Mouse (Mus musculus) limb, embryonic 11.5 days (tissue): ENCODE measurements around the gene Nkx2-3. TPM values are rescaled to one million over a fixed set of nuclear protein-coding genes. Genes with fewer than 3 reads are reported as not detected.

Experiments used
- ATAC-seq: fragments of 200-750 bp; cut with Nextera tagmentation; 2 replicates; pipeline ENCODE4 v1.8.0; 2017; ENCODE audit warnings: low read depth; ENCODE audit not compliant: insufficient number of reproducible peaks, low FRiP score, low TSS enrichment
- DNase-seq: peaks from one replicate; pipeline ENCODE4 v3.0.0-alpha.2; 2015; ENCODE audit warnings: low spot score
- H3K27ac ChIP-seq: fragments of 300-500 bp; sonication (generic); replicated peaks from 2 replicates; pipeline ENCODE4 v1.5.1; 2014; ENCODE audit warnings: low read depth, mild to moderate bottlenecking, low read length
- H3K27me3 ChIP-seq: fragments of 300-500 bp; sonication (generic); 2 replicates; pipeline ENCODE4 v1.6.1; 2014; ENCODE audit warnings: mild to moderate bottlenecking, low read length, mixed read lengths; ENCODE audit not compliant: control insufficient read depth, insufficient read depth
- H3K36me3 ChIP-seq: fragments of 300-500 bp; sonication (generic); 2 replicates; pipeline ENCODE4 v1.6.1; 2014; ENCODE audit warnings: mild to moderate bottlenecking, low read length, moderate library complexity, mixed read lengths; ENCODE audit not compliant: control insufficient read depth, insufficient read depth
- H3K4me1 ChIP-seq: fragments of 300-500 bp; sonication (generic); 2 replicates; pipeline ENCODE4 v1.6.1; 2014; ENCODE audit warnings: low read length, mixed read lengths; ENCODE audit not compliant: control insufficient read depth, insufficient read depth
- H3K4me2 ChIP-seq: fragments of 300-500 bp; sonication (generic); 2 replicates; pipeline ENCODE4 v1.6.1; 2014; ENCODE audit warnings: low read depth, mild to moderate bottlenecking, moderate library complexity; ENCODE audit not compliant: severe bottlenecking
- H3K4me3 ChIP-seq: fragments of 300-500 bp; sonication (generic); 2 replicates; pipeline ENCODE4 v1.5.1; 2014; ENCODE audit warnings: low read depth, low read length
- H3K9ac ChIP-seq: fragments of 300-500 bp; sonication (generic); 2 replicates; pipeline ENCODE4 v1.6.1; 2014; ENCODE audit warnings: mild to moderate bottlenecking, low read length
- H3K9me3 ChIP-seq: fragments of 300-500 bp; sonication (generic); 2 replicates; pipeline ENCODE4 v1.6.1; 2016; ENCODE audit warnings: low read length; ENCODE audit not compliant: control insufficient read depth
- WGBS: fragments of 180-500 bp; shearing (Covaris S2); extraction: QIAGEN DNeasy Blood & Tissue Kit; methylation state at CpG from one replicate; pipeline ENCODE4 v1.1.7; 2014; 5-methylcytosine and 5-hydroxymethylcytosine counted together
- polyA plus RNA-seq: library from polyadenylated mRNA; unstranded; fragments of >200 nt; fragmentation: Nextera tagmentation; extraction: Ambion mirVana; gene quantifications from 2 replicates; pipeline ENCODE4 v1.2.1, GENCODE M21; 2014

Gene Nkx2-3
- polyA plus RNA-seq, 1 experiment from 2014 or later: not detected

DNA sequence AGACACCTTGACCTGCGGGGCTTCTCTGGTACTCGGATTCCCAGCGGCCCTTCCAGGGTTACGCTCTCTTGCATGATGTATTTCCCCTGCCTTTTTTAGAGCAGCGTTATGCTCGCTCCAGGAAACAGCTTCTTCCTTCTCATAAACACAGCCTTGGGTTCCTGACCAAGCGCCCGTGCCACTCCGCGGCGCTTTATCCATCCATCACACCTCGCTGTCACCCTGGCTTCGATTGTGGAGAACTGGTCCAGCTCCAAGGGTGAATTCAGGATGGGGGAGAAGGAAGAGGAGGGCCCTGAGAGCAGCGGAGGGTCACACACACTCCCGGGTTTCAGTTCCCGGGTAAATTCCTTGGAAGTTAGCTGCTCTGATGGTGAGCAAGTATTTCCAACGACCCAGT, 28.5 kb upstream of the Nkx2-3 start:
- WGBS: 2% methylated on average over 17 of the region's 17 CpGs
- Histone ChIP-seq H3K4me2 (no peak overlapping the region), H3K27ac (no peak overlapping the region), H3K9me3 (no peaks in the 10 kb centered on the region), H3K4me3 (no peak overlapping the region), H3K36me3 (no peaks in the 10 kb centered on the region), H3K27me3 (peaks cover 38% of the 10 kb centered on the region), H3K4me1 (no peaks in the 10 kb centered on the region), H3K9ac (no peak overlapping the region)
- DNase-seq (peak; percentile 32), ATAC-seq (no peak)

DNA sequence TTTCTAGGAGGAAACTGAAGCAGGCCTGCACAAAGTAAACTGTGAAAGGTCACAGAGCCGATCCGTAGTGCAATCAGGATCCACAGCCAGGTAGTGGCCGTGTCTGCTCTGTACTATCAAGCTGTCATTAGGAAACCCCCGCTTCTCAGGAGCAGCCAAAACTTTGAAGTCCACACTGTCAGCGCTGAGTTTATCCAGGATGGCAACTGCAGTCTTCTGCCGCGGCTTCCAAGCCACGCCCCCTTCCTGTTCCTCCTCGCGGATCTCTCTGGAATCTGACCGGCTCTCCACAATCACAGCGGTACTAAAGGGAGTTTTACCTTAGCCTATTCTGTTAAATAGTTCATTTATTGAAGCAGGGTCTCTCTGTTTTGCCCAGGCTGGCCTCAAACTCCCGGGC, 27.3 kb upstream of the Nkx2-3 start:
- Histone ChIP-seq H3K36me3 (no peaks in the 10 kb centered on the region), H3K4me2 (peak overlapping the region; percentile 31; the same call in 1 of the 2 replicates), H3K9ac (no peak overlapping the region), H3K4me3 (no peak overlapping the region), H3K27ac (no peak overlapping the region), H3K4me1 (no peaks in the 10 kb centered on the region), H3K27me3 (peaks cover 38% of the 10 kb centered on the region), H3K9me3 (no peaks in the 10 kb centered on the region)
- ATAC-seq: no peak
- peak; percentile 48 for DNase-seq
- WGBS: 2% methylated on average over 13 of the region's 13 CpGs

DNA sequence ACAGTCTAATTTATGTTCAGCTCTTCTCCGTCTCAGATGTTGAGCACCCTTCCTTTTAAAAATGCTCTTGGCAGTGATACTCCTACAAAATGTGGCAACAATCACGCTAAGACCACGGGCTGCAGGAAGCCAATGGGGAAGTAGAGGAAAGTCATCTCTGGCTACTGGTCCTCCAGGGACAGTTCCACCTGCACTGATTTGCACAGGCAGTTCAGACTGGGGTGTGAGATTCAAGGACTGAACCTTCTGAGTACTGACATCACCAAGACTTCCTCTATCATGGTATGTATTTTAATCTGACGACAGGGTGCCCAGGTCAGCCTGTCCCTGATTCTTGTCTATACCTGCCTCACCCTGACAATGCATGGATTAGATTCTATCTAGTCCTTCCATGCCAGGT, 20.1 kb upstream of the Nkx2-3 start:
- Histone ChIP-seq H3K4me3 (no peak overlapping the region), H3K27ac (no peak overlapping the region), H3K4me1 (no peaks in the 10 kb centered on the region), H3K9me3 (no peaks in the 10 kb centered on the region), H3K4me2 (no peak overlapping the region), H3K9ac (no peak overlapping the region), H3K27me3 (peaks cover 44% of the 10 kb centered on the region), H3K36me3 (no peaks in the 10 kb centered on the region)
- ATAC-seq (no peak), DNase-seq (no peak)
- 73% methylated on average over 4 of the region's 4 CpGs for WGBS

DNA sequence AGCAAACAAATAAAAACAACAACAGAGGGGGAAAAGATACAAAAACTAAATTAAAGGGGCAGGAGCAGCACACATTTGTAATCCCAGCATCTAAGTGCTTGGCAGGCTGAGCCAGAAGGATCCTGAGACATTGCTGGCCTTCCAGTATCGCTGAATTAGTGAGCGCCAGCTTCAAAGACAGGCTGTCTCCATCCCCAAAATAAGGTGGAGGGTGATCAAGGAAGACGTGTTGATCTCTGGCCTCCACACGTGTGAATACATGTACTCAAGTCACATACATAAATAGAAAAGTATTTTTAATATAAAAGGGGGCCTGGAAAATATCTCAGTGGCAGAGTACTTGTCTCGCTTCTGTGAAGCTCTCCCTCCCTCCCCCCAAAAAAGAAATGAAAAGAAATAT, 15.1 kb upstream of the Nkx2-3 start:
- DNase-seq (no peak), ATAC-seq (no peak)
- H3K4me2 ChIP-seq: no peak overlapping the region
- H3K4me1 ChIP-seq: peaks cover 3% of the 10 kb centered on the region; the same call in 1 of the 2 replicates
- H3K27ac ChIP-seq: no peak overlapping the region
- H3K9me3 ChIP-seq: no peaks in the 10 kb centered on the region
- H3K36me3 ChIP-seq: no peaks in the 10 kb centered on the region
- no peak overlapping the region for H3K4me3 ChIP-seq
- H3K9ac ChIP-seq: no peak overlapping the region
- WGBS: 6% methylated on average over 5 of the region's 5 CpGs
- peaks cover 90% of the 10 kb centered on the region for H3K27me3 ChIP-seq

DNA sequence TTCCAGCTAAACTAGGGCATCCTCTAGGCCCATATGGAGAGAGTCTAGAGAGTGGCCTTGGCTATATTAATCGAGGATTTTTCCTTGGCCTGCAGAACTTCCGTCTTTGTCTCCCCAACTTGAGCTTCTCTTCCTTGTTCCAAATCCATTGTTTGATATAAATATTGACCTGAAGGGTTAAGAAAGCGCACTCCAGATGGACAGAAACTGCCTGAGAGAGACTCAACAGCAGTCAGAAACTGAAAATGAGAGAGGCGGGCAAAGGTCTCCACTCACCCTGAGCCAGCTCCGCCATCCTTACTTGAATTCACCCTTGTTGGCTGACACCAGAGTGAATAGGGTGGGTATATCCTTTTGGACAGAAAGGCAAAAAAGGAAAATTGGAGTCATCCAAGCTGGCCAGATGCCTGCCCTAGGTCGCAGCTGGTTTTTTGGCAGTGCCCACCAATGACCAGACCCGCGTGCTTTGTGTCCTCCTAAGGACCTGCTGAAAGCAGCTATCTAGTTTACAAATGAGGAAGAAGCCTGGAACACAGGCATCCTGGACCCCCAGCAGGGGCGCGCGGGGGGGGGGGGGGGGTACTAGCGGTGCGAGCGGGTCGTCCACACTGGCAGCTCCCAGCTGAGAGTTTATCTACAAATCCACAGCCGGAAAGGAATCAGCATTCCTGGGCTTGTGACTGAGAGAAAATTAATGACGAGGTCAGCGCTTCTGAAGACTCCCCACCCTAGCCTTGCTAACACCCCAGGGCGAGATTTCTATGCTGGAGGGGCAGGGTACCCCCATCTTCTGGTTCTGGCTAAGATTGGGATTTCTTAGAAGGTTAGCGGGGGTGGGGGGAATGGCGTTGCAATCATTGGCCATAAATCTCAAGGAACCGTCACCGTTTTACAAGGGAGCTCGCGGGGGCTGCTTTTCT, 13.1 kb upstream of the Nkx2-3 start:
- H3K4me3 ChIP-seq: no peak overlapping the region
- WGBS: 2% methylated on average over 23 of the region's 25 CpGs
- ATAC-seq (no peak), DNase-seq (no peak)
- H3K4me1 ChIP-seq: peaks cover 3% of the 10 kb centered on the region; the same call in 1 of the 2 replicates
- peaks cover 94% of the 10 kb centered on the region for H3K27me3 ChIP-seq
- no peaks in the 10 kb centered on the region for H3K36me3 ChIP-seq
- no peaks in the 10 kb centered on the region for H3K9me3 ChIP-seq
- H3K4me2 ChIP-seq: no peak overlapping the region
- no peak overlapping the region for H3K27ac ChIP-seq
- H3K9ac ChIP-seq: no peak overlapping the region

DNA sequence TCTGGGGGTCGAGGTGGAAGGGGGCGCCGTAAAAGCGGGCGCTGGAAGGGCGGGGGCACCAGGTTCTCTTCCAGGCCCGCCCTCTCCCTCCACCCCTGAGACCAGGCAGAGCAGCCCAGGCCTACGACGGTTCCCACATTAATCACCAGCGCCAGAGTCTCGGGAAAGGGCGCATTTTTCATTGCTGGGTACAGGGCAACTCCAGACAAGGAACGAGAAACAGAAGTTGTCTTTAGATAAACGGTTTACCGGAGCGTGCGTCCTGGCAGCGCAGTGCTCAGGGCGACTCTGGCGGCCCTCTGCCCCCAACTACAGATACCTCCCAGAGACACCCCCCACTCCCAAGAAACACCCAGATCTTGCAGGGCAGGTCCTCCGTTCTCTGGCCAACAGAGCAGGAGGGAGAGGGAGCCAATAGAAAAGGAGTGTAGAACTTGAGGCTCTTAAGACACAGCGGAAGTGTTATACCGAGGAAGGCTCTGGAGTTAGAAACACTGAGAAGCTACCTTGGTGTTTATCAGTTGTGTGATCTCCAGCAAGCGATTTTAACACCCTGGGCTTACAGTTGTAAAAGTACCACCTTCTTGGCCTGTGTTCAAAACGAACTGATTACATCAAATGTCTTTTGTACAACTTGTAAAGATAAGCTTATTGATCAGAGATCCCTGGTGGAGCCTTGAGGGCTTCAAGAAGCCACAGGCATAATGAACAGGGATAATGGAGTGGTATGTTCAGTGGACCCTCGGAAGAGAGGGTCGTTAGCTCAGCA, 12.2 kb upstream of the Nkx2-3 start:
- Histone ChIP-seq H3K9ac (no peak overlapping the region), H3K9me3 (no peaks in the 10 kb centered on the region), H3K4me2 (no peak overlapping the region), H3K4me1 (peaks cover 3% of the 10 kb centered on the region; the same call in 1 of the 2 replicates), H3K27ac (no peak overlapping the region), H3K27me3 (peaks cover 97% of the 10 kb centered on the region), H3K4me3 (no peak overlapping the region), H3K36me3 (no peaks in the 10 kb centered on the region)
- DNase-seq (peak; percentile 61), ATAC-seq (no peak)
- WGBS: under 1% methylated on average over 27 of the region's 27 CpGs

DNA sequence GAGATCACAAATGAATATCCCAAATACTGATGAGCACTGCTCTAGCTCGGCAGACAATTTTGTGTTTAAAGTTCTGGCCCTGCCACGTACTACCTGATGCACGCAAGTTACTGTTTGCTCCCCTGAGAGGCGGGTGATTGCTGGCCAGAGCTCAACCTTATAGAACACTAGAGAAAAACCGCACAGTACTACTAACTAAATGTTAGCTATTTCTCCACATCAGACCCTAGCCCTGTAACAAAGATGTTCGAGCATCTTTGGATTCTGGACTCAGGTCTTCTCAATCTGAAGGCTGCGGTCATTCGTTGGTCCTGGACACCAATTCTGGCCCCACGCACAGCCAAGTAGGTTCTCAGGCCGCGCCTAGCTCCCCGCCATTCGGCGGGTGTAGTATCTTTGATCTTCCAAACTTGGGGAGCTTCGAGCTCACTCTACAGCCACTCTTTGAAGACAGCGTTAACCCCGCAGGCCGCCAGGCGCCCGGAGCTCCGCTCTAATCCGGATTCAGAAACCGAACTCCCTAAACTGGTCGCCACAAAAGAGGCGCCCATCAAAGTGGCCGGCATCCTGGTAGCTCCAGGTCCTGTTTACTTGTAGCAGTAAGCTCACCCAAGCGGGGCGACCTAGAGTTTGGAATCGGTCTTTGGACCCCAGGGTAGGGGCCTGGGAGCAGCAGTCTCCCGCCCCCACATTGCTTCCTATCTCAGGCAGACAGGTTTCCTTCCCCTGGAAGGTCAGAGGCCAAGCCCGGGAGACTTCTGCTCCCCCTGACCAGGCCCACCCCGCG, 11.4 kb upstream of the Nkx2-3 start:
- DNase-seq: peak; percentile 59

DNA sequence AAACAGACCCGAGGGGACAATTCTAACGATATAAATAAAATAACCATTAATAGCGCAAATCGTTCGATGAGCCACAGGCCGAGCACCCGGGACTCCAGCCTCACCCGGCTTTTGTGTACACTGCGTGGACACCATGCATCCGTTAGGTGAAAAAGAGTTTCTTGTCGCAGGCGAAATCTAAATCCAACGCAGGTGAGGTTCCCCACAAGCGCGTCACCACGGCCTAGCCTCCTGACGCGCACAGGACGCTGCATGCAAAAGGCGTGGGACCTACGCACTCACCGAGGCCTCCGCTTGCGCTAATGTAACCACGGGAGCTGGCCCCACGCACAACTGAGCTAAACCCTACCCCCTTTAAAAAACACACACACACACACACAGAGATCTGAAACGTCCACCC, 10.7 kb upstream of the Nkx2-3 start:
- ATAC-seq (no peak), DNase-seq (peak; percentile 61)
- under 1% methylated on average over 27 of the region's 27 CpGs for WGBS
- Histone ChIP-seq H3K9ac (no peak overlapping the region), H3K27ac (no peak overlapping the region), H3K4me1 (peaks cover 3% of the 10 kb centered on the region; the same call in 1 of the 2 replicates), H3K4me3 (no peak overlapping the region), H3K9me3 (no peaks in the 10 kb centered on the region), H3K36me3 (no peaks in the 10 kb centered on the region), H3K27me3 (peaks cover 97% of the 10 kb centered on the region), H3K4me2 (no peak overlapping the region)

More for the DNA sequence above, 11.4 kb upstream of the Nkx2-3 start:
- WGBS: 2% methylated on average over 33 of the region's 33 CpGs
- Histone ChIP-seq H3K27ac (no peak overlapping the region), H3K36me3 (no peaks in the 10 kb centered on the region), H3K9me3 (no peaks in the 10 kb centered on the region), H3K4me2 (no peak overlapping the region), H3K4me3 (no peak overlapping the region), H3K4me1 (peaks cover 3% of the 10 kb centered on the region; the same call in 1 of the 2 replicates), H3K27me3 (peaks cover 97% of the 10 kb centered on the region), H3K9ac (no peak overlapping the region)
- ATAC-seq: no peak
